Mouse (Mus musculus) hindbrain, embryonic 16.5 days (tissue): ENCODE measurements around the gene Rassf1. TPM values are rescaled to one million over a fixed set of nuclear protein-coding genes. Genes with fewer than 3 reads are reported as not detected.

ENCODE experiments used
- ATAC-seq: fragments of 200-750 bp; cut with Nextera tagmentation; 2 replicates; pipeline ENCODE4 v1.8.0; 2017; ENCODE audit warnings: moderate TSS enrichment, moderate library complexity
- H3K27ac ChIP-seq: fragments of 300-500 bp; sonication (generic); 2 replicates; pipeline ENCODE4 v1.5.1; 2014; ENCODE audit warnings: low read depth, mild to moderate bottlenecking, control low read depth, low read length, moderate library complexity
- H3K27me3 ChIP-seq: fragments of 300-500 bp; sonication (generic); replicated peaks from 2 replicates; pipeline ENCODE4 v1.6.1; 2014; ENCODE audit warnings: low read length; ENCODE audit not compliant: control insufficient read depth, insufficient read depth
- H3K36me3 ChIP-seq: fragments of 300-500 bp; sonication (generic); 2 replicates; pipeline ENCODE4 v1.6.1; 2014; ENCODE audit warnings: mild to moderate bottlenecking, low read length, moderate library complexity, mixed read lengths; ENCODE audit not compliant: control insufficient read depth, insufficient read depth
- H3K4me1 ChIP-seq: fragments of 300-500 bp; sonication (generic); 2 replicates; pipeline ENCODE4 v1.6.1; 2014; ENCODE audit warnings: low read depth, low read length; ENCODE audit not compliant: control insufficient read depth, insufficient read depth
- H3K4me2 ChIP-seq: fragments of 300-500 bp; sonication (generic); 2 replicates; pipeline ENCODE4 v1.6.1; 2014; ENCODE audit warnings: mild to moderate bottlenecking, low read length, control low read depth, moderate library complexity
- H3K4me3 ChIP-seq: fragments of 300-500 bp; sonication (generic); 2 replicates; pipeline ENCODE4 v1.5.1; 2014; ENCODE audit warnings: mild to moderate bottlenecking, low read length, control low read depth, moderate library complexity
- H3K9ac ChIP-seq: fragments of 300-500 bp; sonication (generic); 2 replicates; pipeline ENCODE4 v1.6.1; 2014; ENCODE audit warnings: low read depth, mild to moderate bottlenecking, control low read depth, low read length, moderate library complexity
- H3K9me3 ChIP-seq: fragments of 300-500 bp; sonication (generic); 2 replicates; pipeline ENCODE4 v1.6.1; 2014; ENCODE audit warnings: mild to moderate bottlenecking, low read length, moderate library complexity; ENCODE audit not compliant: control insufficient read depth
- WGBS: fragments of 180-500 bp; shearing (Covaris S2); extraction: QIAGEN DNeasy Blood & Tissue Kit; methylation state at CpG from one replicate; pipeline ENCODE4 v1.1.7; 2014; 5-methylcytosine and 5-hydroxymethylcytosine counted together
- polyA plus RNA-seq: library from polyadenylated mRNA; unstranded; fragments of >200 nt; fragmentation: Nextera tagmentation; extraction: Ambion mirVana; gene quantifications from 2 replicates; pipeline ENCODE4 v1.2.1, GENCODE M21; 2015

Gene Rassf1
- polyA plus RNA-seq, 1 experiment from 2014 or later = 45.8 TPM

- Histone ChIP-seq H3K4me3 (no peak overlapping the region), H3K4me2 (no peak overlapping the region), H3K9ac (no peak overlapping the region), H3K4me1 (peaks cover 6% of the 10 kb centered on the region), H3K27ac (no peak overlapping the region), H3K36me3 (peaks cover 21% of the 10 kb centered on the region), H3K27me3 (no peaks in the 10 kb centered on the region), H3K9me3 (no peaks in the 10 kb centered on the region)
- 76% methylated on average over 11 of the region's 11 CpGs for WGBS
- ATAC-seq = no peak
Measured at GRCm38 (mm10) chr9:107593101-107593976, 42.0 kb downstream of the Rassf1 start.

DNA sequence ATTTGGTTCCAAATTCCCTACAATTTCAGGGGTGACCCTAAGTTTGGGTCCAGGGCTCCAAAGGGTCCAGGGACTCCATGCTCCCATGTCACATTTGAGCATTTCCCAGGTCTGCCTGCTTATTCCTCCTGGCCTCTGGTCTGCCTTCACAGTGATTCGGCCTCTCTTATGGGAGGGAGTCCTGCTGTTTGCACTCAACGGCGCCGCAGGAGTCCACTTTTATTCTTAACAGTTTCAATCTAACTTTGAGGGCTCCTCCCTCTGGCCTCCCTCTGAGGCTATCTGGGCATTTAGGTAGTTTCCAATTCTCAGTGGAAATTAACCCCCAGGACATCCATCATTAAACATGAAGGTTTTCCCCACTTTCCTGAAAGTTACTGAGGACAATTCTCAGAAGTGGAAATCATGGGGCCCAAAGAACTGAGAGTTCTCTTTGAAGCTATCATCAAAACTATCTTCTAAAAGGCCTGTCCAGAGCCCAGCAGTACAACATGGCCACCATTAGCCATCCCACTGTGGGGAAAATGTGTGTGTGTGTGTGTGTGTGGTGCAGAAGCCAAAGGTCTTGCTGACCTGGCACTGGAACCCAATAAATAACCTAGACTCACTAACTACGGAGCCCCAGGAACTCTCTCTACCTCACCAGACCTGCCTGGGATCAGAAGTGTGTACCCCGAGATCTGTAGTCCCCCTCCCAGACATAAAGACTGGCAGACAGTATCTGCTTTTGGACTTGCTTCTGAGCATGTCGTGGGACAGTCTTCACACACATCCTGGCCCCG, 43.1 kb downstream of the Rassf1 start:
- H3K27ac ChIP-seq = no peak overlapping the region
- no peak overlapping the region for H3K9ac ChIP-seq
- H3K4me2 ChIP-seq = no peak overlapping the region
- H3K36me3 ChIP-seq = peaks cover 21% of the 10 kb centered on the region
- no peak overlapping the region for H3K4me3 ChIP-seq
- ATAC-seq = no peak
- peaks cover 3% of the 10 kb centered on the region; the same call in 1 of the 2 replicates for H3K4me1 ChIP-seq
- no peaks in the 10 kb centered on the region for H3K27me3 ChIP-seq
- 65% methylated on average over 8 of the region's 8 CpGs for WGBS
- no peaks in the 10 kb centered on the region for H3K9me3 ChIP-seq

GRCm38 (mm10) chr9:107596619-107597569, 45.5 kb downstream of the Rassf1 start:
- Histone ChIP-seq H3K27me3 (no peaks in the 10 kb centered on the region), H3K4me1 (peaks cover 6% of the 10 kb centered on the region), H3K9me3 (no peaks in the 10 kb centered on the region), H3K9ac (no peak overlapping the region), H3K4me3 (no peak overlapping the region), H3K36me3 (peaks cover 6% of the 10 kb centered on the region), H3K4me2 (no peak overlapping the region), H3K27ac (no peak overlapping the region)
- whole genome bisulfite sequencing = 89% methylated on average over 11 of the region's 11 CpGs
- no peak for ATAC-seq

DNA sequence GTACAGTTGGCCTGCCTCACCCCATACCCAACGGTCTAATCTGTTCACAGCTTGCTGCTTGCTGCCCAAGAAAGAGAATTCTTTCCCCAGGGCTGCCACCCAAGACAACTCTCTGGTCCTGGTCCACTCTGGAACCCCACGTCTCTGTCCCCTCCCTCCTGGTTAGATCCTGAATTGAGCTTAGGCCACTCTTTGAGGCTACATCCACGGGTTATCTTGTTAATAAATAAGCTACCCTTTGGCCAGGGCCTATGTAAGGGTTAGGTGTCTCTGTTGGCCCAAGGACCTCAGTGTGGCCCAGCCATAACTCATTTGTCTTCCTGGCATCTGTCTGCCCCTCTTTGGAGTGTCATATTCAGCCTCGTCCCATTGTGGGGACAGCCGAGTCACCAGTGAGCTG, 47.0 kb downstream of the Rassf1 start:
- Histone ChIP-seq H3K36me3 (0 out of 2 replicates have a peak, but pooled peaks cover 3% of the 10 kb centered on the region), H3K27ac (no peak overlapping the region), H3K27me3 (no peaks in the 10 kb centered on the region), H3K4me2 (no peak overlapping the region), H3K4me3 (no peak overlapping the region), H3K9ac (no peak overlapping the region), H3K9me3 (no peaks in the 10 kb centered on the region), H3K4me1 (peaks cover 7% of the 10 kb centered on the region)
- WGBS = 81% methylated on average over 5 of the region's 5 CpGs
- ATAC-seq = no peak

GRCm38 (mm10) chr9:107599433-107599832, 48.1 kb downstream of the Rassf1 start:
- 95% methylated on average over 9 of the region's 9 CpGs for WGBS
- no peak for ATAC-seq

GRCm38 (mm10) chr9:107599842-107600241, 48.5 kb downstream of the Rassf1 start:
- H3K9ac ChIP-seq = no peak overlapping the region
- H3K27me3 ChIP-seq = no peaks in the 10 kb centered on the region
- ATAC-seq = no peak
- WGBS = 70% methylated on average over 14 of the region's 14 CpGs
- no peaks in the 10 kb centered on the region for H3K36me3 ChIP-seq
- H3K4me1 ChIP-seq = peaks cover 7% of the 10 kb centered on the region
- H3K4me3 ChIP-seq = no peak overlapping the region
- H3K9me3 ChIP-seq = no peaks in the 10 kb centered on the region
- no peak overlapping the region for H3K4me2 ChIP-seq
- H3K27ac ChIP-seq = no peak overlapping the region

More at GRCm38 (mm10) chr9:107599433-107599832, 48.1 kb downstream of the Rassf1 start:
- Histone ChIP-seq H3K9ac (no peak overlapping the region), H3K27ac (no peak overlapping the region), H3K9me3 (no peaks in the 10 kb centered on the region), H3K4me2 (no peak overlapping the region), H3K4me1 (peaks cover 7% of the 10 kb centered on the region), H3K27me3 (no peaks in the 10 kb centered on the region), H3K4me3 (no peak overlapping the region), H3K36me3 (no peaks in the 10 kb centered on the region)

DNA sequence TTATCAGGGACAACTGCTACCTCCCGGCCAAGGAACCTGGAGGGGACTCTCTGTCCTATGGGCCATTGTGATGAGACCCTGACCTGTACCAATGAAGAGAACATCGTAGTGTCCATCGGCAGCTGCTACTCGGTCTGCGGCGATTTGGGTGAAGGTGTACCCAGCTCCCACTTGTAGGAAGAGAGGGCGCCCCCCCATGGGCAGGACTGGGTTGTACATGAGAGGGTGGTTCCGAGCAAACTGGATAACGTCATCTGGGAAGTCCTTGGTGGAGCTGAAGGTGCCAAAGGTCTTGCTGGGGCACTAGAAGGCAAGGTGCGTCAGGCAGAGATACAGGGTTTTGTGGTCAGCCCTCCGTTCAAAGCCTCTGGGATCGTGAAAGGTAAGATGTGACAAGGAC, 49.4 kb downstream of the Rassf1 start:
- Histone ChIP-seq H3K27me3 (no peaks in the 10 kb centered on the region), H3K27ac (no peak overlapping the region), H3K4me3 (no peak overlapping the region), H3K36me3 (no peaks in the 10 kb centered on the region), H3K9ac (no peak overlapping the region), H3K4me2 (no peak overlapping the region), H3K9me3 (no peaks in the 10 kb centered on the region), H3K4me1 (peaks cover 7% of the 10 kb centered on the region)
- 80% methylated on average over 12 of the region's 12 CpGs for WGBS
- ATAC-seq = no peak

- Histone ChIP-seq H3K9ac (no peak overlapping the region), H3K4me3 (no peak overlapping the region), H3K27ac (no peak overlapping the region), H3K9me3 (no peaks in the 10 kb centered on the region), H3K4me1 (peaks cover 7% of the 10 kb centered on the region), H3K27me3 (no peaks in the 10 kb centered on the region), H3K36me3 (no peaks in the 10 kb centered on the region), H3K4me2 (no peak overlapping the region)
- no peak for ATAC-seq
- WGBS = 78% methylated on average over 11 of the region's 11 CpGs
Measured at GRCm38 (mm10) chr9:107601275-107601674, 49.9 kb downstream of the Rassf1 start.
